Mouse (Mus musculus): Measurements from ENCODE around the gene Plekha7. TPM values are rescaled to one million over a fixed set of nuclear protein-coding genes. Genes with fewer than 3 reads are reported as not detected.

Gene Plekha7
- 25.7 and 29.1 TPM in 2 replicates for polyA plus RNA-seq (2014; fragmentation: Nextera tagmentation; extraction: Ambion mirVana)

- Histone ChIP-seq H3K4me3 (ENCODE audit: low read depth, low read length) (peak within 1 kb of the TSS; percentile 86), H3K36me3 (ENCODE audit: control insufficient read depth, insufficient read depth, low read length) (no peaks in the 10 kb centered on the region), H3K4me1 (ENCODE audit: control insufficient read depth, insufficient read depth, low read length) (peaks cover 5% of the 10 kb centered on the region; the same call in 1 of the 2 replicates), H3K27ac (ENCODE audit: low read depth, low read length) (peak within 1 kb of the TSS; percentile 66), H3K9ac (ENCODE audit: low read depth, low read length) (peak within 1 kb of the TSS; percentile 73), H3K9me3 (replicated peaks; ENCODE audit: control insufficient read depth, low read length) (no peaks in the 10 kb centered on the region), H3K4me2 (peak within 1 kb of the TSS; percentile 97), H3K27me3 (ENCODE audit: control insufficient read depth, insufficient read depth, low read length) (peaks cover 5% of the 10 kb centered on the region; the same call in 1 of the 2 replicates)
- ATAC-seq (replicated peaks; ENCODE audit: insufficient number of reproducible peaks, low FRiP score, low TSS enrichment), result peak; percentile 80
- WGBS (ENCODE audit: insufficient replicate concordance), result 0% methylated on average over 58 of the region's 65 CpGs
Observed at GRCm38 (mm10) chr7:116307871-116308631, at the start of gene Plekha7. Gene Plekha7, minus strand, starts transcription at chr7:116308376.

- H3K27me3 ChIP-seq (ENCODE audit: control insufficient read depth, insufficient read depth, low read length), result no peaks in the 10 kb centered on the region
- H3K27ac ChIP-seq (ENCODE audit: low read depth, low read length), result no peak overlapping the region
- H3K9me3 ChIP-seq (replicated peaks; ENCODE audit: control insufficient read depth, low read length), result no peaks in the 10 kb centered on the region
- H3K36me3 ChIP-seq (ENCODE audit: control insufficient read depth, insufficient read depth, low read length), result peaks cover 7% of the 10 kb centered on the region
- H3K9ac ChIP-seq (ENCODE audit: low read depth, low read length), result no peak overlapping the region
- H3K4me1 ChIP-seq (ENCODE audit: control insufficient read depth, insufficient read depth, low read length), result no peaks in the 10 kb centered on the region; the same call in 1 of the 2 replicates
- H3K4me2 ChIP-seq, result no peak overlapping the region
- no peak overlapping the region for H3K4me3 ChIP-seq (ENCODE audit: low read depth, low read length)
- no peak for ATAC-seq (replicated peaks; ENCODE audit: insufficient number of reproducible peaks, low FRiP score, low TSS enrichment)
- WGBS (ENCODE audit: insufficient replicate concordance), result 74% methylated on average over 1 of the region's 1 CpGs
Observed at GRCm38 (mm10) chr7:116336226-116336625, 28.1 kb upstream of the Plekha7 start.

GRCm38 (mm10) chr7:116335133-116335532 is 27.0 kb upstream of the Plekha7 start:
- peak overlapping the region; percentile 84 for H3K4me2 ChIP-seq
- no peak overlapping the region for H3K9ac ChIP-seq (ENCODE audit: low read depth, low read length)
- WGBS (ENCODE audit: insufficient replicate concordance), result 84% methylated on average over 6 of the region's 6 CpGs
- H3K27ac ChIP-seq (ENCODE audit: low read depth, low read length), result no peak overlapping the region
- peaks cover 15% of the 10 kb centered on the region for H3K36me3 ChIP-seq (ENCODE audit: control insufficient read depth, insufficient read depth, low read length)
- no peaks in the 10 kb centered on the region for H3K27me3 ChIP-seq (ENCODE audit: control insufficient read depth, insufficient read depth, low read length)
- H3K4me1 ChIP-seq (ENCODE audit: control insufficient read depth, insufficient read depth, low read length), result no peaks in the 10 kb centered on the region; the same call in 1 of the 2 replicates
- no peaks in the 10 kb centered on the region for H3K9me3 ChIP-seq (replicated peaks; ENCODE audit: control insufficient read depth, low read length)
- ATAC-seq (replicated peaks; ENCODE audit: insufficient number of reproducible peaks, low FRiP score, low TSS enrichment), result no peak
- peak overlapping the region; percentile 83; the same call in 1 of the 2 replicates for H3K4me3 ChIP-seq (ENCODE audit: low read depth, low read length)

- Histone ChIP-seq H3K4me1 (ENCODE audit: control insufficient read depth, insufficient read depth, low read length) (no peaks in the 10 kb centered on the region; the same call in 1 of the 2 replicates), H3K4me3 (ENCODE audit: low read depth, low read length) (peak overlapping the region; percentile 83), H3K27me3 (ENCODE audit: control insufficient read depth, insufficient read depth, low read length) (no peaks in the 10 kb centered on the region), H3K36me3 (ENCODE audit: control insufficient read depth, insufficient read depth, low read length) (peaks cover 20% of the 10 kb centered on the region), H3K9me3 (replicated peaks; ENCODE audit: control insufficient read depth, low read length) (no peaks in the 10 kb centered on the region), H3K4me2 (peak overlapping the region; percentile 84), H3K9ac (ENCODE audit: low read depth, low read length) (peak overlapping the region; percentile 99), H3K27ac (ENCODE audit: low read depth, low read length) (peak overlapping the region; percentile 74)
- WGBS (ENCODE audit: insufficient replicate concordance), result 18% methylated on average over 8 of the region's 8 CpGs
- ATAC-seq (replicated peaks; ENCODE audit: insufficient number of reproducible peaks, low FRiP score, low TSS enrichment), result no peak
Observed at GRCm38 (mm10) chr7:116334669-116335038, 26.5 kb upstream of the Plekha7 start.

- Histone ChIP-seq H3K9me3 (replicated peaks; ENCODE audit: control insufficient read depth, low read length) (no peaks in the 10 kb centered on the region), H3K4me2 (peak within 1 kb of the TSS; percentile 84), H3K4me1 (ENCODE audit: control insufficient read depth, insufficient read depth, low read length) (no peaks in the 10 kb centered on the region; the same call in 1 of the 2 replicates), H3K27me3 (ENCODE audit: control insufficient read depth, insufficient read depth, low read length) (no peaks in the 10 kb centered on the region), H3K9ac (ENCODE audit: low read depth, low read length) (peak within 1 kb of the TSS; percentile 99), H3K36me3 (ENCODE audit: control insufficient read depth, insufficient read depth, low read length) (peaks cover 21% of the 10 kb centered on the region), H3K4me3 (ENCODE audit: low read depth, low read length) (peak within 1 kb of the TSS; percentile 83), H3K27ac (ENCODE audit: low read depth, low read length) (peak within 1 kb of the TSS; percentile 82)
- peak; percentile 98 for ATAC-seq (replicated peaks; ENCODE audit: insufficient number of reproducible peaks, low FRiP score, low TSS enrichment)
- under 1% methylated on average over 78 of the region's 78 CpGs for WGBS (ENCODE audit: insufficient replicate concordance)
Observed at GRCm38 (mm10) chr7:116333713-116334668, 25.8 kb upstream of the Plekha7 start, which contains the start of gene Rps13. Gene Rps13, minus strand, starts transcription at chr7:116334195.

- Histone ChIP-seq H3K9me3 (replicated peaks; ENCODE audit: control insufficient read depth, low read length) (no peaks in the 10 kb centered on the region), H3K4me2 (no peak overlapping the region), H3K27ac (ENCODE audit: low read depth, low read length) (no peak overlapping the region), H3K36me3 (ENCODE audit: control insufficient read depth, insufficient read depth, low read length) (peaks cover 21% of the 10 kb centered on the region), H3K27me3 (ENCODE audit: control insufficient read depth, insufficient read depth, low read length) (no peaks in the 10 kb centered on the region), H3K4me1 (ENCODE audit: control insufficient read depth, insufficient read depth, low read length) (no peaks in the 10 kb centered on the region; the same call in 1 of the 2 replicates), H3K9ac (ENCODE audit: low read depth, low read length) (no peak overlapping the region), H3K4me3 (ENCODE audit: low read depth, low read length) (no peak overlapping the region)
- whole genome bisulfite sequencing (ENCODE audit: insufficient replicate concordance), result 91% methylated on average over 2 of the region's 2 CpGs
- no peak for ATAC-seq (replicated peaks; ENCODE audit: insufficient number of reproducible peaks, low FRiP score, low TSS enrichment)
Observed at GRCm38 (mm10) chr7:116331246-116331645, 23.1 kb upstream of the Plekha7 start.

GRCm38 (mm10) chr7:116329858-116330257 is 21.7 kb upstream of the Plekha7 start:
- ATAC-seq (replicated peaks; ENCODE audit: insufficient number of reproducible peaks, low FRiP score, low TSS enrichment), result no peak
- WGBS (ENCODE audit: insufficient replicate concordance), result 91% methylated on average over 4 of the region's 4 CpGs
- H3K9me3 ChIP-seq (replicated peaks; ENCODE audit: control insufficient read depth, low read length), result no peaks in the 10 kb centered on the region
- H3K4me2 ChIP-seq, result no peak overlapping the region
- H3K27ac ChIP-seq (ENCODE audit: low read depth, low read length), result no peak overlapping the region
- no peak overlapping the region for H3K4me3 ChIP-seq (ENCODE audit: low read depth, low read length)
- H3K4me1 ChIP-seq (ENCODE audit: control insufficient read depth, insufficient read depth, low read length), result no peaks in the 10 kb centered on the region; the same call in 1 of the 2 replicates
- H3K27me3 ChIP-seq (ENCODE audit: control insufficient read depth, insufficient read depth, low read length), result no peaks in the 10 kb centered on the region
- peaks cover 21% of the 10 kb centered on the region for H3K36me3 ChIP-seq (ENCODE audit: control insufficient read depth, insufficient read depth, low read length)
- no peak overlapping the region for H3K9ac ChIP-seq (ENCODE audit: low read depth, low read length)

- no peaks in the 10 kb centered on the region for H3K9me3 ChIP-seq (replicated peaks; ENCODE audit: control insufficient read depth, low read length)
- no peaks in the 10 kb centered on the region for H3K27me3 ChIP-seq (ENCODE audit: control insufficient read depth, insufficient read depth, low read length)
- H3K36me3 ChIP-seq (ENCODE audit: control insufficient read depth, insufficient read depth, low read length), result peaks cover 21% of the 10 kb centered on the region
- no peak overlapping the region for H3K4me3 ChIP-seq (ENCODE audit: low read depth, low read length)
- H3K9ac ChIP-seq (ENCODE audit: low read depth, low read length), result no peak overlapping the region
- whole genome bisulfite sequencing (ENCODE audit: insufficient replicate concordance), result 71% methylated on average over 7 of the region's 7 CpGs
- ATAC-seq (replicated peaks; ENCODE audit: insufficient number of reproducible peaks, low FRiP score, low TSS enrichment), result no peak; the same call in 1 of the 2 replicates
- H3K27ac ChIP-seq (ENCODE audit: low read depth, low read length), result no peak overlapping the region
- no peaks in the 10 kb centered on the region; the same call in 1 of the 2 replicates for H3K4me1 ChIP-seq (ENCODE audit: control insufficient read depth, insufficient read depth, low read length)
- H3K4me2 ChIP-seq, result no peak overlapping the region
Observed at GRCm38 (mm10) chr7:116328777-116329176, 20.6 kb upstream of the Plekha7 start.
